Mouse (Mus musculus): ENCODE results near the gene Papolb.

DNA sequence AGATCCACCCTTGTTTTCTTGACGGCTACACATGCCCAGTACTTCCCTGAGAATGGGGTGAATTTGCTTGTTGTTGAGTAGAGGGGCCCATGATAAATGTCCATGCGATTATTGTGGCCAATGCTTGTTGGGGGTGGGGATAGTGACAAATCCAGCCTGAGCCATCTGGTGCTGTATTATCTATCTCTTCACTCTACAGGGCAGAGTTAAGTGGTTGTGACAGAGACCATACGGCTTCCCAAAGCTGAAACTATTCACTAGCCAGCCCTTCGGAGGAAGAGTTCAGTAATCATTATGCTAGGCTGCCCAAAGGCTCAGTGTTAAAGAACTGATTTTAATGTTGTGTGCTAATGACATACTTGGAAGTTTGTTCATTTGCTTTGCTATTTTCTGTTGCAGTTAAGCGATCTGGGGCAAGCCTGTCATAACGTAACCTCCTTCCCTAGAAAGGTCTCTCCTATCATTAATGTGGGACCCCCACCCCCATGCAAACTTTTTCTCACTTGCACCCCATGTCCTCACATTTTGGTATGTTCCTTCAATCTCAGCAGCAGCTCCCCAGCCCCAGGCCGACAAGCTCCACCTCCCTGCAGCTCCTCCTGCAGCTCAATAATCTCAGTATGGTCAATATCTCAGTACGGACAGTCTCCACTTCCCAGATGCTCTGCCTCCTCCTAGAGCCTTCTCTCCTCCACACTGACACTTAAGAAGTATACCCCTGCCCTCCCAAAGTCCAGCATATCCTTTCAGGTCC, 5.0 kb downstream of the Papolb start:
- TF ChIP-seq POLR2A (IDR thresholded peaks at IDR 0.05; ENCODE audit: low read depth, low read length) (no peak), CTCF (IDR thresholded peaks at IDR 0.05; ENCODE audit: extremely low read depth, insufficient read length, insufficient replicate concordance, low read depth, low read length) (no peak)
